Mouse (Mus musculus): ENCODE data around the gene Tcirg1. TPM values are rescaled to one million over a fixed set of nuclear protein-coding genes. Genes with fewer than 3 reads are reported as not detected.

Gene Tcirg1
- polyA plus RNA-seq, 1 experiment from 2014 or later = 10.7 TPM

DNA sequence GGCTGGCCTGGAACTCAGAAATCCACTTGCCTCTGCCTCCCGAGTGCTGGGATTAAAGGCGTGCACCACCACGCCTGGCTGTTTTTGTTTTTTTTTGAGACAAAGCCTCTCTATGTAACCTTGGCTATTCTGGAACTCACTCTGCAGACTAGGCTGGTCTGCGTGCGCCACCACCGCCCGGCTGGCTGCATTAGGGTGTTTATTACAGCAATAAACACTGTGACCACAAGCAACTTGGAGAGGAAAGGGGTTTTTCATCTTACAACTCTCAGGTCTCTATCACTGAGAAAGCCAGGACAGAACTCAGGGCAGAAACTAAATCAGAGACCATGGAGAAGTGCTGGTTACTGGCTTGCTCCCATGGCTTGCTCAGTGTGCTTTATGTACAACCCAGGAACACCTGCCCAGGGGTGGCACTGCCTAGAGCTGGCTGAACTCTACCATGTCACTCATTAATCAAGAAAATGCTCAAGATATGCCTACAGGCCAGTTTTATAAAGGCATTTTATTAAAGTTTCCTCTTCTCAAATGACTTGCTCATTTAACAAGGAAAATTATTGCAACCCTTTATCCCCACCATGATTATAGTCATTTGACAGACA, 58.6 kb downstream of the Tcirg1 start:
- no peaks in the 10 kb centered on the region for H3K27me3 ChIP-seq (ENCODE audit: control insufficient read depth, insufficient read depth, low read length)
- peaks cover 2% of the 10 kb centered on the region; the same call in 1 of the 2 replicates for H3K4me1 ChIP-seq (replicated peaks; ENCODE audit: control insufficient read depth, insufficient read depth, low read length)
- H3K9ac ChIP-seq (ENCODE audit: low read depth, low read length) = no peak overlapping the region
- no peaks in the 10 kb centered on the region for H3K9me3 ChIP-seq (ENCODE audit: control insufficient read depth, low read length)
- H3K27ac ChIP-seq (ENCODE audit: low read depth, low read length) = no peak overlapping the region
- ATAC-seq (ENCODE audit: low FRiP score) = no peak
- no peak for DNase-seq (ENCODE audit: low spot score)
- H3K4me3 ChIP-seq (ENCODE audit: low read depth, low read length) = no peak overlapping the region
- 85% methylated on average over 7 of the region's 7 CpGs for WGBS
- H3K36me3 ChIP-seq (ENCODE audit: control insufficient read depth, insufficient read depth, low read length) = no peaks in the 10 kb centered on the region
- no peak overlapping the region for H3K4me2 ChIP-seq (replicated peaks; ENCODE audit: low read depth, low read length)

DNA sequence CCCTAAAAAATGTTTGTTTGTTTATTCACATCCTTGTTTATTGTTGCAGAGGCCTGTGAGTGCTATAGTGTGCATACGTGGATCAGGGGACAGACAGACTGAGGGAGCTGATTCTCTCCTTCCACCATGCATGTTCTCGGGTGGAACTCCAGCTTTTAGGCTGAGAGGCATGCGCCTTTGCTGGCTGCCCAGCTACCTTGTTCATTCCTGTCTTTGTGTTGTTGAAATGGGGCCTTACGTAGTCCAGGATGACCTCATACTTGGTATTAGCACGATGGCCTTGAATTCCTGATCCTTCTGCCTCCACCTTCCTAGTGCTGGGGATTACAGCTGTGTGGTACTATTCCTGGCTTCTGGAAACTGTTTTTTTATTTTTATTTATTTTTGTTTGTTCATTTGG, 59.2 kb downstream of the Tcirg1 start:
- Histone ChIP-seq H3K9me3 (ENCODE audit: control insufficient read depth, low read length) (no peaks in the 10 kb centered on the region), H3K27me3 (ENCODE audit: control insufficient read depth, insufficient read depth, low read length) (no peaks in the 10 kb centered on the region), H3K4me3 (ENCODE audit: low read depth, low read length) (no peak overlapping the region), H3K9ac (ENCODE audit: low read depth, low read length) (no peak overlapping the region), H3K27ac (ENCODE audit: low read depth, low read length) (no peak overlapping the region), H3K36me3 (ENCODE audit: control insufficient read depth, insufficient read depth, low read length) (no peaks in the 10 kb centered on the region), H3K4me1 (replicated peaks; ENCODE audit: control insufficient read depth, insufficient read depth, low read length) (peaks cover 2% of the 10 kb centered on the region; the same call in 1 of the 2 replicates), H3K4me2 (replicated peaks; ENCODE audit: low read depth, low read length) (no peak overlapping the region)
- no peak for DNase-seq (ENCODE audit: low spot score)
- 88% methylated on average over 5 of the region's 5 CpGs for WGBS
- no peak for ATAC-seq (ENCODE audit: low FRiP score)

DNA sequence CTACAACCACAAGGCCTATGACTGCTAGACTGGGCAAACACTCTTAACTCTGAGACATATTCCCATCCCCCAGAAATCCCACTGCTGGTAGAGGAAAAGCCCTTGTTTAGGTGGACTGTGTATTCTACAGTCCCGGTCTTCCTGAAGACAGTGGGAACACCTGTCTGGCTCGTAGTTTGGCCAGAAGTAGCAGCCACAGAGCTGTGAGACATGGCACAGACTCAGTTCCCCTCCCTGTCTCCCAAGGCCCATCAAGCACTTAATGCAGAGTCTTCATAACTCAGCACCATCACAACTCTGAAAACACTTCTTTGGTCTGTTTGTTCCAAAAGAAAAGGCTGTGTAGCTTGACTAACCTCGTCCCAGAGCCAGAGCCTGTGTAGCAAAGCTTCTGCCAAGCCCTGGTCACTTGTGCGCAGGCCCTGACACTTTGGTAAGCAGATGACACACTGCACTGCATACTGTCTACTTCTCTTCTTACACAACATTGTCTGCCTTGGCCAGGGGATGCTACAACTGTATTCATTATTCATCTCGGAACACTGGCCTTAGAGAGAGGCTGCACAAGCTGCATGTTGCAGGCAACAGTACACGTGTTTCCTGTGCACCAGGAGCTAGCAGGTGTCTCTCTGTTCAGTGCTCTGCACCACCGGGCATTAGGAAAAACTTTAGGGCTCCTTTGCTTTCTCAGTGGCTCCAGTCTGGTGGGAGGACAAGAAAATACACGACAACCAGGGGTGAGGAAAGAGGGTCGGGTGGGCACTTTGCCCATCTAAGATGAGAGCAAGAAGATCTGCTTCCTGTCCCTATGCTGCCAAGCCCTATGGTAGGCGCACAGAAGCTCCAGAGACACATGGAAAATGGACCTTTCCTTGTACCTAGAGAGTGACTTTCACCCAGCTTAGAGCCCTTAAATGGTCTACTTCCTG, 60.0 kb downstream of the Tcirg1 start:
- ATAC-seq (ENCODE audit: low FRiP score) = no peak

More for the DNA sequence above, 60.0 kb downstream of the Tcirg1 start:
- 85% methylated on average over 10 of the region's 10 CpGs for WGBS
- peaks cover 2% of the 10 kb centered on the region; the same call in 1 of the 2 replicates for H3K4me1 ChIP-seq (replicated peaks; ENCODE audit: control insufficient read depth, insufficient read depth, low read length)
- no peak for DNase-seq (ENCODE audit: low spot score)
- no peak overlapping the region for H3K9ac ChIP-seq (ENCODE audit: low read depth, low read length)
- H3K9me3 ChIP-seq (ENCODE audit: control insufficient read depth, low read length) = no peaks in the 10 kb centered on the region
- no peaks in the 10 kb centered on the region for H3K36me3 ChIP-seq (ENCODE audit: control insufficient read depth, insufficient read depth, low read length)
- H3K4me3 ChIP-seq (ENCODE audit: low read depth, low read length) = no peak overlapping the region
- H3K27me3 ChIP-seq (ENCODE audit: control insufficient read depth, insufficient read depth, low read length) = no peaks in the 10 kb centered on the region
- H3K4me2 ChIP-seq (replicated peaks; ENCODE audit: low read depth, low read length) = no peak overlapping the region
- H3K27ac ChIP-seq (ENCODE audit: low read depth, low read length) = no peak overlapping the region

Other genes starting within 250 kb of the Tcirg1 start
- gene Lrp5, start 220.6 kb downstream of the Tcirg1 start, polyA plus RNA-seq (2014; fragmentation: Nextera tagmentation; extraction: Ambion mirVana) = 3.0 and 5.1 TPM in 2 replicates
- 39.4 and 41.8 TPM in 2 replicates for gene 1810055G02Rik, start 198.8 kb downstream of the Tcirg1 start, polyA plus RNA-seq (2014; fragmentation: Nextera tagmentation; extraction: Ambion mirVana)
- gene Kmt5b, start 139.7 kb downstream of the Tcirg1 start, polyA plus RNA-seq (2014; fragmentation: Nextera tagmentation; extraction: Ambion mirVana) = 43.9 and 52.7 TPM in 2 replicates
- gene Chka, start 55.4 kb downstream of the Tcirg1 start, polyA plus RNA-seq (2014; fragmentation: Nextera tagmentation; extraction: Ambion mirVana) = 50.3 and 63.7 TPM in 2 replicates
- 240 and 258 TPM in 2 replicates for gene Ndufs8, start 5.6 kb upstream of the Tcirg1 start, polyA plus RNA-seq (2014; fragmentation: Nextera tagmentation; extraction: Ambion mirVana)
- 0.59 and 1.4 TPM in 2 replicates for gene Aldh3b1, start 22.7 kb upstream of the Tcirg1 start, polyA plus RNA-seq (2014; fragmentation: Nextera tagmentation; extraction: Ambion mirVana)
- gene Unc93b1, start 28.1 kb upstream of the Tcirg1 start, polyA plus RNA-seq (2014; fragmentation: Nextera tagmentation; extraction: Ambion mirVana) = 5.1 and 6.4 TPM in 2 replicates
- not detected in 2 replicates for gene Aldh3b3, start 51.5 kb upstream of the Tcirg1 start, polyA plus RNA-seq (2014; fragmentation: Nextera tagmentation; extraction: Ambion mirVana)
- gene Aldh3b2, start 65.2 kb upstream of the Tcirg1 start, polyA plus RNA-seq (2014; fragmentation: Nextera tagmentation; extraction: Ambion mirVana) = 1.5 and 2.3 TPM in 2 replicates
- 2.5 and 2.8 TPM in 2 replicates for gene Acy3, start 79.4 kb upstream of the Tcirg1 start, polyA plus RNA-seq (2014; fragmentation: Nextera tagmentation; extraction: Ambion mirVana)
- 0.70 and 2.3 TPM in 2 replicates for gene Tbx10, start 85.6 kb upstream of the Tcirg1 start, polyA plus RNA-seq (2014; fragmentation: Nextera tagmentation; extraction: Ambion mirVana)
- 14.6 and 19.5 TPM in 2 replicates for gene Nudt8, start 93.4 kb upstream of the Tcirg1 start, polyA plus RNA-seq (2014; fragmentation: Nextera tagmentation; extraction: Ambion mirVana)
- 1.5 and 1.6 TPM in 2 replicates for gene Gm49405, start 93.5 kb upstream of the Tcirg1 start, polyA plus RNA-seq (2014; fragmentation: Nextera tagmentation; extraction: Ambion mirVana)
- gene Doc2g, start 96.2 kb upstream of the Tcirg1 start, polyA plus RNA-seq (2014; fragmentation: Nextera tagmentation; extraction: Ambion mirVana) = 1.5 and 1.9 TPM in 2 replicates
- 188 and 201 TPM in 2 replicates for gene Ndufv1, start 105.7 kb upstream of the Tcirg1 start, polyA plus RNA-seq (2014; fragmentation: Nextera tagmentation; extraction: Ambion mirVana)
- gene Gstp1, start 130.9 kb upstream of the Tcirg1 start, polyA plus RNA-seq (2014; fragmentation: Nextera tagmentation; extraction: Ambion mirVana) = 343 and 348 TPM in 2 replicates
- gene Gstp2, start 138.9 kb upstream of the Tcirg1 start, polyA plus RNA-seq (2014; fragmentation: Nextera tagmentation; extraction: Ambion mirVana) = 1.1 and 2.9 TPM in 2 replicates
- not detected in 2 replicates for gene Gstp3, start 152.4 kb upstream of the Tcirg1 start, polyA plus RNA-seq (2014; fragmentation: Nextera tagmentation; extraction: Ambion mirVana)
- not detected in 2 replicates for gene Cabp2, start 174.4 kb upstream of the Tcirg1 start, polyA plus RNA-seq (2014; fragmentation: Nextera tagmentation; extraction: Ambion mirVana)
- 74.4 and 84.3 TPM in 2 replicates for gene Cdk2ap2, start 190.0 kb upstream of the Tcirg1 start, polyA plus RNA-seq (2014; fragmentation: Nextera tagmentation; extraction: Ambion mirVana)
- gene Pitpnm1, start 192.9 kb upstream of the Tcirg1 start, polyA plus RNA-seq (2014; fragmentation: Nextera tagmentation; extraction: Ambion mirVana) = 12.2 and 15.4 TPM in 2 replicates
- gene Aip, start 218.7 kb upstream of the Tcirg1 start, polyA plus RNA-seq (2014; fragmentation: Nextera tagmentation; extraction: Ambion mirVana) = 65.7 and 67.4 TPM in 2 replicates
- gene Gpr152, start 232.7 kb upstream of the Tcirg1 start, polyA plus RNA-seq (2014; fragmentation: Nextera tagmentation; extraction: Ambion mirVana) = not detected in 2 replicates
- not detected in 2 replicates for gene Cabp4, start 236.9 kb upstream of the Tcirg1 start, polyA plus RNA-seq (2014; fragmentation: Nextera tagmentation; extraction: Ambion mirVana)
- gene Coro1b, start 241.5 kb upstream of the Tcirg1 start, polyA plus RNA-seq (2014; fragmentation: Nextera tagmentation; extraction: Ambion mirVana) = 119 and 123 TPM in 2 replicates
- 1.0 and 1.1 TPM in 2 replicates for gene Ptprcap, start 246.5 kb upstream of the Tcirg1 start, polyA plus RNA-seq (2014; fragmentation: Nextera tagmentation; extraction: Ambion mirVana)

All from hindbrain, embryonic 11.5 days (tissue).